Mouse (Mus musculus) kidney, adult 8-10 months (tissue): Measurements from ENCODE around the gene Elovl6.

ENCODE experiments used
- DNase-seq, 2 experiments: peaks; one replicate each; pipeline ENCODE4 v3.0.0; 2022

Elovl6 gene

DNA sequence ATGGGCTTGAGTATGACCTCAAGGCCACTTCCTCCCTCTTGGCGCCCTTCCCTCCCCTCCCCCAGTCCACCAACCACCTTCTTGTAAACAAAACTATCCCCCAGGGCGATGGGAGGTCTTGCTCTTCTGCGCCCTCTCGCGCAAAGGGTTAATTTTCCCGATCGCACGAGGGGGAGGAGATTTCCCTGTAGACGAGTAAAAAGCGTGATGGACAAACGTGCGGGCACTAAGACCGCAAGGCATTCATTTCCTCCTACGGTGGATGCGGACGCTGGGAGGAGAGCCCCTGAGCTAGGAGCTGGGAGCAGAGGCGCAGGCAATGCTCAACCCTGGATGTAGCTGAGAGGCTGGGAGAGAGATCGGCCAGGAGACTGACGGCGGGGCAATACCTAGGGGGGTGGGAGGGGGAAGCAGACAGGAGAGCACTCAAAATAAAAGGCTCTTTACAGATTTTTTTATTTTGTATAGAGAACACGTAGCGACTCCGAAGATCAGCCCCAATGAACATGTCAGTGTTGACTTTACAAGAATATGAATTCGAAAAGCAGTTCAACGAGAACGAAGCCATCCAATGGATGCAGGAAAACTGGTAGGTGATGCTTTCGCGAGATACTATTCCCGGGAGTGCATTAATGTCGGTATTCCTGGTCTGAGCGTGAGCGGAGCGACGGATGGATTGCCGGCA, at the start of gene Elovl6:
Gene Elovl6 (plus strand): TSS at position 176 of the 685 bp plus-strand sequence.
- peak; percentile 66 to 84 for DNase-seq

DNA sequence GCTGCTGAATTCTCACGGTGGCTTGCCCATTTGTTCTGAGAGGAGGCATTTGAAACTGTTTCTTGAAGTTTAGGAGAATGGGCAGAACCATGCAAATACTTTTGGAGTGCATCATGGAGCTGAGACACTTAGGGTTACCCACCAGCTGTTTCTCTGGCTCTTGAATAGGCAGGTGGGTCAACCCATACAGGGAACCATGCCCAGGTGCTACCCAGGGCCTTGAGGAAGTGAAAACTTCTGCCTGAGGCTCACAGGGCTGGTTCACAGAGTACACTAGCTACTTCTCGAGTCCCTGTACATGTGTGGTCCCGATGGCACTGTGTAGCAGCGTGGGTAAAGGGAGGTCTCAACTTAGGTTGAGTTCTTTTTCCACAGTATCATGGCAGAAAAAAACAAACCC, 43.4 kb upstream of the Elovl6 start:
- DNase-seq, result no peak

- DNase-seq, result no peak
Measured at GRCm38 (mm10) chr3:129494123-129494522, 38.0 kb upstream of the Elovl6 start.

DNA sequence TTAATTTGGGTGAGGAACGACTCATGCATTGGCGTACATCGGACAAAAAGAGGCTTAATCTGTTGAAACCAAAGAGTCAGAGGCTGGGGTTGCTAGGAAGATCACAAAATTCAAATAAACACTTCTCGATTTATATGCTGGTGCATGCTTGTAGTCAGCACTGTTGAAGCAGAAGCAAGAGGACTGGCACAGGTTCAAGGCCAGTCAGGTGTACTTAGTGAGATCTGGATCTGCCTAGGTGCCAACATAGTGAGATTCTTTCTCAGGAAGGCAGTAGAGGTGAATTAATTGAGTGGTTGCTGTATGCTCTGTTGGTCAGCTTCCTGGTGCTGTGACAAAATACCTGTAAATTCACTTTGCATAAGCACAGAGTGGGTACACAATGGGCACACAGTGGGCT, 37.4 kb upstream of the Elovl6 start:
- no peak for DNase-seq

DNA sequence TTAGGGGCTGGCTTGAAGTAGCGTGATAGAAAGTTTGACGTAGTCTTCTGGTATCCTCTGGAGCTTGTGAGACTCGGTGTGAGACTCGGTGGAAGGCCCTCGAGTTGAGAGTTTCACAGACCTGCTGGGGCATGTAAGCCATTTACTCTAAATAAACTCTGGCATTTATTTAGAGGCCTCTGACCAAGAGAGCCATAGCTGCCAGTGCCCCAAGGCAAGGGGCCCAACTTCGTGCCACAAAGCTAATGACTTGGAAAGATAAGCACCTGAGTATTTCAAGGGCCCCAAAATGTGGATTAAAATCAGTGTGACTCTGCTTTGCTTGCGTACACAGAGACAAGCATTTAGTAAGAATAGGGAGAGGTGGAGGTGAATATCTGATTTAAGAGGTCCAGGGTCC, 28.4 kb upstream of the Elovl6 start:
- DNase-seq, result peak; percentile 62 to 73

DNA sequence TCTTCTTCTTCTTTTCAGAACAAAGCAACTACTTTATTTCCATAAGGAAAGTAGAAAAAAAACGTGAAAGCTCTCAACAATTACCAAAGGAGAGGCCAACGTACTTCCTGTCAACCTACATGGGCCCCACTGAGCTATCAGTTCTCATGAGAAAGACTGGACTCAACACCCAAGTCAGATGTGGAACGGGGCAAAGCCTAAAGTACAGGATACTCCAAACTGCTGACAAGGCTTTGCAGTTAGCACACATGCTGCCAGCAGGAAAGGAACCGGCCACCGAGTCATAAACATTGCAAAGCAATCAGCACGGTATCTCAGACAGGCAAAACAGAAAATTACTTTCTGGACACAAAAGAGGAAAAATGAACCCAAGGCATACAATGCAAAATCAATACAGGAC, 27.2 kb upstream of the Elovl6 start:
- peak; percentile 9 to 23 for DNase-seq

- DNase-seq, result no peak
Measured at GRCm38 (mm10) chr3:129507736-129508135, 24.4 kb upstream of the Elovl6 start.

- no peak for DNase-seq
Measured at GRCm38 (mm10) chr3:129508571-129508970, 23.6 kb upstream of the Elovl6 start.

GRCm38 (mm10) chr3:129509725-129510124, 22.4 kb upstream of the Elovl6 start:
- DNase-seq, result peak; percentile 30 to 59

- no peak for DNase-seq
Measured at GRCm38 (mm10) chr3:129515863-129516436, 16.2 kb upstream of the Elovl6 start.

DNA sequence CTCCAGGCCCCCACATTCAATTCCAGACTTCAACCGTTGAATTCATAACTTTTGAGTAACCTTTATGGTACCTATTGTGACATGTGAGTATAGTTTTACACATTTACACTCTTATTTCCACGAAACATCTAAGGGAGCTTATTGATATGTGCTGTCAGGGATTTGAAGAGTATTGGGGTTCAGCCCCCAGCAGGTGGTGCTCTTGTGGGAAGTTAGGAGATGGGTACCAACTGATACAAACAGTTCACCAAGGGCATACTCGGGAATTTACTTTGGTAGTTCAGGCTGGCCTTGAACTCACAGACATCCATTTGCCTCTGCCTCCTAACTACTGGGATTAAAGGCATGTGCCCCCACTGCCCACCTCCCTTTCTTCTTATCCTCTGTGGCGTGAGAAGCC, 11.7 kb upstream of the Elovl6 start:
- DNase-seq, result peak in 1 of 2 experiments; percentile 36

DNA sequence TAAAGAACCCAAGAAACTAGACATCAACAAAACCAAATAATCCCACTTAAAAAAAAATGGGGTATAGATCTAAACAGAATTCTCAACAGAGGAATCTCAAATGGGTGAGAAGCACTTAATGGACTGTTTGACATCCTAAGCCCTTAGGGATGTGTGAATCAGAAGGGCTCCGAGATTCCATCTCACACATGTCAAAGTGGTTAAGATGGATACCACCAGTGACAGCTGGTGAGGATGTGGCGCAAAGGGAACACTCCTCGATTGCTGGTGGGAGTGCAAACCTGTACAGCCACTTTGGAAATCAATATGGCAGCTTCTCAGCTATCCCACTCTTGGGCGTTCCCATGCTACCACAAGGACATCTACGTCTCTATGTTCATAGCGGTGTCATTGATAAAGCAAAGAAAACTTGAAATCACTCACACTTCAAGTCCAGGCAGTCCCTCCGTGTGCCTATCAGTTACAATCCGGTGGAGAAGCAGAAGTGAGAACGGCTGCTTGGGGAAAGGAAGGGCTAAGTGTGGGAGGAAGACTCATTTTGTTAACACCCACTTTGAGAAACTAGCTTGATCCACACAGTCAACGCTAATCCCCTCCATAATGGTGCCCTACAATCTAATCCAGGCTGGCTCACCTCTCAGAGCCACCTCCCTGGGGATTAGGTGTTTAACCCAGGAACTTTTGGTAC, 8.6 kb upstream of the Elovl6 start:
- DNase-seq, result no peak

- no peak for DNase-seq
Measured at GRCm38 (mm10) chr3:129527046-129527445, 5.1 kb upstream of the Elovl6 start.

- no peak for DNase-seq
Measured at GRCm38 (mm10) chr3:129529311-129529710, 2.8 kb upstream of the Elovl6 start.

DNA sequence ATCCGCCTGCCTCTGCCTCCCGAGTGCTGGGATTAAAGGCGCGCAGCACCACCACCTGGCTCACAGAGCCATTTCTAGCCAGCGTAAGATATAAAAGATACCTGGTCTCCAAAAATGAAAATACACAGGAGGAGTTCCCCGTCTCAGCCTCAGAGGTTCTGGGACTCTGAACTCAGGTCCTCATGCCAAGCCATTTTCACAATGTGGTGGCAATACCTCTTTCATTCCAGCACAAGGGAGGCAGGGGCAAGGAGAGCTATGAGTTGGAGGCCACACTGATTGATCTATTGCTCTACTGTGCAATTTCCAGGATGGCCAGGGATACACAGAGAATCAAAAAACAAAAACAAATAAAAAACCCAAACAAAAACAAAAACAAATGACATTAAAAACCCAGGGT, 1.7 kb upstream of the Elovl6 start:
- no peak for DNase-seq

GRCm38 (mm10) chr3:129532865-129533742, 949 bp downstream of the Elovl6 start:
- DNase-seq, result peak in 1 of 2 experiments; percentile 34

DNA sequence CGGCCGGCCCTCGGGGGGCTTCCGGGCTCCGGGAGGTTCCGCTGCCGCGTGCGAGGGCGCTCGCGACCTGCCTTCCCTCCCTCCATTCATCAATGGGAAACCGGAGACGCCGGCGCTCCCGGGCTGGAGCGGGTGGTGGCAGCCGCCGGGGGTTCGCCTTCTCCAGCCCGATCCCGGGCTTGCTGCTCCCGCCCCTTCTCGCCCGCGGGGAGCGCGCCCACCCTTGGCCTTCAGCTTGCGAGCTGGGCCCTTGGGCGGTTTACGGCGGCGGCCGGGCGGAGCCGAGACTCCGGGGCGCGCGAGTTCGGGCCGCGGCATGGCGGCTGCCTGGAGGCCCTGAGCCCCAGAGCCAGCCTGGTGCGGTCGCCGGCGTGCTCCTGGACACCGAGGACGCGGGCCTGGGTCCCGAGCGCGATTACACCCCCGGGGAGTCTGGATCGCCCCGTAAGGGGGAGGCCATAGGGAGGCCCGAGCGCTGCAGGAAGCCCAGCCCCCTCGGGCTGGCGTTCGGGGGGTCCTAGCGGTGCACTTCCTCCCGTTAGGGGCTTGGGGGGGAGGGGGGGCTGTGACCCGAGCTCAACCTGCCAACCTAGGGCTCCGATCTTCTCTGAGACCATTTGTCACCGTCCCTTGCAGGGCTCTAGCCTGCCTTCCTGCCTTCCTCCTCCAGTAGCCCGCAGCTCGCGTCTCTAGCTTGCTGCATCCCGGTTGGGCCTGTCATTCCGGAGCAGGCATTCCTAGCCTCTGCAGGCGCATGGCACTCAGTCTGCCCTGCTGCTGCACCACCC, 1.8 kb downstream of the Elovl6 start:
- DNase-seq, result peak in 1 of 2 experiments; percentile 67

- DNase-seq, result no peak
Measured at GRCm38 (mm10) chr3:129535444-129535843, 3.3 kb downstream of the Elovl6 start.

GRCm38 (mm10) chr3:129536109-129536508, 4.0 kb downstream of the Elovl6 start:
- peak; percentile 83 to 94 for DNase-seq

- no peak for DNase-seq
Measured at GRCm38 (mm10) chr3:129537954-129538353, 5.8 kb downstream of the Elovl6 start.

DNA sequence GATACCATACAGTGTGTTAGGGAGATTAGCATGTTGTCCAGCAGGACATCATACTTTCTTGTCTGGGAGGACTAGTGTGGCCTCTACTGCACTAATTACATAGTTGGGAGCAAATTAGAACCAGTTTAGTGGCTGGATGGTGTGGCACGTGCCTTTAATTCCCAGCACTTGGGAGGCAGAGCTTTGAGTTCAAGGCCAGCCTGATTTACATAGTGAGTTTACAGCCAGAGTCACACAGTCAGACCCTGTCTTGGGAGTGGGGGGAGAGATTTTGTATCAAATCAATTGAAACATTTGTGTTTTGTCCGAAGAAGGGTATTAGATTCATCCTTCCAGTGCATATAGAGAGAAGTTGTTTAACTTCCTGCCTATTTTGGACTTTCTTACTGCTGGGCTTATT, 8.7 kb downstream of the Elovl6 start:
- DNase-seq, result no peak

GRCm38 (mm10) chr3:129541456-129541855, 9.3 kb downstream of the Elovl6 start:
- no peak for DNase-seq
